Comparison of ENCODE assay signal across 22 mouse cellular contexts in genomic region chr2:159430577-159431329, GRCm38 (mm10).
DNase-seq lines count a peak whose midpoint lies in the region; ATAC-seq and TF ChIP-seq lines count a peak whose summit lies in the region.
"Had no signal": no experiment of that assay in that cellular context is flagged by ENCODE, and none has a peak within 500 bp of the region (broad histone marks: within the 10 kb centered on the region; RNA-seq: fewer than 3 reads in every experiment).

No protein-coding gene starts in this region.

- DNase-seq in heart, embryonic 10.5 days (ENCODE audit: low spot score), result peak; percentile 41
- DNase-seq in heart, adult 9 months (ENCODE audit: low spot score in 2 of 2), result no peak
- DNase-seq in kidney, postnatal 36 days, result peak; percentile 10 to 30
- no peak for DNase-seq in kidney, adult 18-20 months
- peak; percentile 70 for DNase-seq in limb, embryonic 14.5 days (ENCODE audit: low spot score)
- no peak for DNase-seq in liver, postnatal 0 days
- DNase-seq: adrenal gland, adult 8-10 months; adrenal gland, postnatal 36 days; B cell, adult 2 months; cerebellum, adult 18-20 months; cerebellum, adult 9-11 months; cerebellum, postnatal 36 days; gastrocnemius, postnatal 10 days; heart, adult 18-20 months had no signal

- H3K9ac ChIP-seq in forebrain, embryonic 13.5 days, result no peak overlapping the region
- no peak overlapping the region for H3K9ac ChIP-seq in forebrain, embryonic 12.5 days
- H3K9ac ChIP-seq in limb, embryonic 14.5 days (ENCODE audit: low read depth, low read length, severe bottlenecking), result no peak overlapping the region
- no peak overlapping the region for H3K9ac ChIP-seq in liver, postnatal 0 days (replicated peaks)
- H3K9ac ChIP-seq: embryonic facial prominence, embryonic 13.5 days; heart, embryonic 12.5 days; hindbrain, embryonic 14.5 days had no signal

- no peak for TF ChIP-seq CTCF in liver, postnatal 0 days (IDR thresholded peaks at IDR 0.05; ENCODE audit: low read depth)

- H3K4me1 ChIP-seq in forebrain, embryonic 13.5 days, result peaks cover 7% of the 10 kb centered on the region; the same call in 1 of the 2 replicates
- H3K4me1 ChIP-seq in forebrain, embryonic 12.5 days, result no peaks in the 10 kb centered on the region
- H3K4me1 ChIP-seq in heart, embryonic 10.5 days, result no peaks in the 10 kb centered on the region
- 0 out of 2 replicates have a peak, but pooled peaks cover 3% of the 10 kb centered on the region for H3K4me1 ChIP-seq in limb, embryonic 14.5 days (ENCODE audit: control insufficient read depth, insufficient read depth, low read length)
- no peaks in the 10 kb centered on the region for H3K4me1 ChIP-seq in liver, postnatal 0 days (ENCODE audit: insufficient read depth)
- H3K4me1 ChIP-seq: embryonic facial prominence, embryonic 13.5 days; heart, embryonic 12.5 days; hindbrain, embryonic 10.5 days had no signal

- H3K27ac ChIP-seq in forebrain, embryonic 13.5 days, result no peak overlapping the region
- no peak overlapping the region for H3K27ac ChIP-seq in forebrain, embryonic 12.5 days
- no peak overlapping the region for H3K27ac ChIP-seq in heart, embryonic 10.5 days
- H3K27ac ChIP-seq in limb, embryonic 14.5 days (replicated peaks; ENCODE audit: low read depth, low read length), result no peak overlapping the region
- H3K27ac ChIP-seq in liver, postnatal 0 days (ENCODE audit: low read depth), result no peak overlapping the region
- H3K27ac ChIP-seq: embryonic facial prominence, embryonic 13.5 days; hindbrain, embryonic 10.5 days; hindbrain, embryonic 14.5 days had no signal

- no peaks in the 10 kb centered on the region for H3K27me3 ChIP-seq in forebrain, embryonic 13.5 days
- H3K27me3 ChIP-seq in forebrain, embryonic 12.5 days, result no peaks in the 10 kb centered on the region
- H3K27me3 ChIP-seq in heart, embryonic 10.5 days (ENCODE audit: insufficient read depth, poor library complexity, severe bottlenecking), result no peaks in the 10 kb centered on the region
- peaks cover 6% of the 10 kb centered on the region; the same call in 1 of the 2 replicates for H3K27me3 ChIP-seq in limb, embryonic 14.5 days (ENCODE audit: control insufficient read depth, insufficient read depth, low read length)
- H3K27me3 ChIP-seq in liver, postnatal 0 days (ENCODE audit: insufficient read depth, low read length), result no peaks in the 10 kb centered on the region
- H3K27me3 ChIP-seq: heart, embryonic 12.5 days had no signal

- WGBS in forebrain, embryonic 13.5 days, result 56% methylated on average over 5 of the region's 5 CpGs
- 70% methylated on average over 5 of the region's 5 CpGs for WGBS in forebrain, embryonic 12.5 days
- whole genome bisulfite sequencing in heart, embryonic 10.5 days, result 75% methylated on average over 5 of the region's 5 CpGs
- WGBS in limb, embryonic 14.5 days, result 36% methylated on average over 5 of the region's 5 CpGs
- 72% methylated on average over 5 of the region's 5 CpGs for WGBS in liver, postnatal 0 days (ENCODE audit: insufficient replicate concordance)

- no peak for TF ChIP-seq EP300 in liver, postnatal 0 days (IDR thresholded peaks at IDR 0.05; ENCODE audit: low read depth)

- peak; percentile 57 for ATAC-seq in forebrain, embryonic 13.5 days
- no peak for ATAC-seq in forebrain, embryonic 12.5 days (ENCODE audit: low FRiP score)
- peak; percentile 68 for ATAC-seq in limb, embryonic 14.5 days (ENCODE audit: low FRiP score, low read depth)
- no peak for ATAC-seq in liver, postnatal 0 days
- ATAC-seq: CD4-positive, CD25-positive, alpha-beta regulatory T cell, adult 4 months had no signal

- H3K4me3 ChIP-seq in forebrain, embryonic 13.5 days, result no peak overlapping the region
- no peak overlapping the region for H3K4me3 ChIP-seq in forebrain, embryonic 12.5 days (replicated peaks)
- H3K4me3 ChIP-seq in heart, embryonic 10.5 days, result no peak overlapping the region
- H3K4me3 ChIP-seq in limb, embryonic 14.5 days (replicated peaks; ENCODE audit: low read length), result no peak overlapping the region
- no peak overlapping the region for H3K4me3 ChIP-seq in liver, postnatal 0 days (ENCODE audit: low read depth, low read length)
- H3K4me3 ChIP-seq: embryonic facial prominence, embryonic 13.5 days; heart, embryonic 12.5 days; hindbrain, embryonic 10.5 days had no signal

- no peaks in the 10 kb centered on the region; the same call in 1 of the 2 replicates for H3K9me3 ChIP-seq in forebrain, embryonic 13.5 days (replicated peaks)
- H3K9me3 ChIP-seq in forebrain, embryonic 12.5 days, result 0 out of 2 replicates have a peak, but pooled peaks cover 5% of the 10 kb centered on the region
- no peaks in the 10 kb centered on the region for H3K9me3 ChIP-seq in heart, embryonic 10.5 days
- H3K9me3 ChIP-seq in limb, embryonic 14.5 days (ENCODE audit: control insufficient read depth, low read length), result peaks cover 4% of the 10 kb centered on the region; the same call in 1 of the 2 replicates
- peaks cover 3% of the 10 kb centered on the region; the same call in 1 of the 2 replicates for H3K9me3 ChIP-seq in liver, postnatal 0 days (ENCODE audit: low read length)

- H3K36me3 ChIP-seq in forebrain, embryonic 13.5 days (ENCODE audit: poor library complexity, severe bottlenecking), result no peaks in the 10 kb centered on the region
- no peaks in the 10 kb centered on the region for H3K36me3 ChIP-seq in forebrain, embryonic 12.5 days (replicated peaks)
- no peaks in the 10 kb centered on the region for H3K36me3 ChIP-seq in heart, embryonic 10.5 days
- no peaks in the 10 kb centered on the region for H3K36me3 ChIP-seq in limb, embryonic 14.5 days (ENCODE audit: control insufficient read depth, insufficient read depth, low read length)
- H3K36me3 ChIP-seq in liver, postnatal 0 days (replicated peaks; ENCODE audit: insufficient read depth, low read length), result no peaks in the 10 kb centered on the region
- H3K36me3 ChIP-seq: embryonic facial prominence, embryonic 13.5 days; G1E; heart, embryonic 12.5 days; hindbrain, embryonic 10.5 days had no signal

- peak overlapping the region; percentile 2; the same call in 1 of the 2 replicates for H3K4me2 ChIP-seq in forebrain, embryonic 13.5 days
- H3K4me2 ChIP-seq in forebrain, embryonic 12.5 days, result no peak overlapping the region
- H3K4me2 ChIP-seq in limb, embryonic 14.5 days (replicated peaks; ENCODE audit: low read depth, low read length, severe bottlenecking), result no peak overlapping the region
- no peak overlapping the region for H3K4me2 ChIP-seq in liver, postnatal 0 days (ENCODE audit: low read depth, low read length)
- H3K4me2 ChIP-seq: embryonic facial prominence, embryonic 13.5 days; heart, embryonic 12.5 days; hindbrain, embryonic 14.5 days had no signal

- TF ChIP-seq POLR2A in limb, embryonic 14.5 days (IDR thresholded peaks at IDR 0.05; ENCODE audit: borderline replicate concordance, extremely low read depth, insufficient read depth, insufficient read length), result no peak

Comparison
In these comparisons a context has a peak if more than half of its experiments do, and no peak if none do; other contexts are left out.
1. ATAC-seq: peak in forebrain, embryonic 13.5 days (single experiment) and limb, embryonic 14.5 days (single experiment); none in forebrain, embryonic 12.5 days (single experiment) and liver, postnatal 0 days (single experiment).
2. DNase-seq: peak in heart, embryonic 10.5 days (single experiment), kidney, postnatal 36 days (2 of 2) and limb, embryonic 14.5 days (single experiment); none in heart, adult 9 months (0 of 2), kidney, adult 18-20 months (single experiment) and liver, postnatal 0 days (single experiment).